ENCODE assay signal across 19 mouse cellular contexts in the genomic region with DNA sequence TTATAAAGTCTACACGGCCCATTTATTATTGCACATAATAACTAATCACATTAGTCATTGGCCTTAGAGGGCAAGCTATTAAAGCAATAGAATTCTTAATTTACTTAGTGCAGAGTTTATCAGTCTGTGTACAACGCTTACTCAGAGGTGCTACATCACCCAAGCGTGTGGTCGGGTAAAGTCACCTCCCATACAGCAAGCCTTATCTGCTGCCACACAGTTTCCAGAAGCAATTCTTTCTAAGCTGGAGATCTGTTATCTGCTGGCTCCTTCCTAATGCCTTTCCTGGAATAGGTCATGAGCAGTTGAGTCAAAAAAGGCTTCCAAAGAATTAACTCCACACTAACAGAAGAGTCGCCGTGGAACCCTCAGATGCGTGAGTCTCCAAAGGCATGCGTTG.
DNase-seq lines count a peak whose midpoint lies in the region; ATAC-seq lines count a peak whose summit lies in the region.
"Had no signal": no experiment of that assay in that cellular context is flagged by ENCODE, and none has a peak within 500 bp of the region (broad histone marks: within the 10 kb centered on the region; RNA-seq: fewer than 3 reads in every experiment).

No protein-coding gene starts in this region.

- no peak overlapping the region for H3K4me2 ChIP-seq in forebrain, embryonic 13.5 days

- H3K9me3 ChIP-seq in forebrain, embryonic 13.5 days (replicated peaks) = no peaks in the 10 kb centered on the region
- H3K9me3 ChIP-seq: midbrain, embryonic 10.5 days had no signal

- 92% methylated on average over 8 of the region's 8 CpGs for WGBS in forebrain, embryonic 13.5 days

- no peak overlapping the region for H3K9ac ChIP-seq in forebrain, embryonic 13.5 days

- no peak overlapping the region for H3K27ac ChIP-seq in forebrain, embryonic 13.5 days
- H3K27ac ChIP-seq: gastrocnemius, adult 2 months; midbrain, embryonic 10.5 days had no signal

- no peak overlapping the region for H3K4me3 ChIP-seq in forebrain, embryonic 13.5 days
- H3K4me3 ChIP-seq: gastrocnemius, adult 2 months; midbrain, embryonic 10.5 days; myocyte had no signal

- ATAC-seq in hematopoietic stem cell, adult 5-6 weeks (replicated peaks in 1 of 2; ENCODE audit: insufficient read depth in 1 of 2, low FRiP score in 2 of 2, low TSS enrichment in 1 of 2, low read depth in 1 of 2, poor library complexity in 2 of 2, severe bottlenecking in 2 of 2) = peak; percentile 38 to 39; a peak in 1 of 4 replicates
- ATAC-seq in megakaryocyte, adult 5-6 weeks (ENCODE audit: poor library complexity, severe bottlenecking) = peak; percentile 30; the same call in 1 of the 2 replicates
- no peak for ATAC-seq in forebrain, embryonic 13.5 days
- ATAC-seq: inflammation-experienced regulatory T-cells, adult 6 months; Patski had no signal

- H3K27me3 ChIP-seq in forebrain, embryonic 13.5 days = no peaks in the 10 kb centered on the region
- H3K27me3 ChIP-seq: Patski had no signal

- peak; percentile 14 to 47 for DNase-seq in spleen, postnatal 36 days (ENCODE audit: low spot score in 2 of 2)
- no peak for DNase-seq in spleen, adult 18-20 months
- DNase-seq in cerebellum, adult 9-11 months = no peak
- DNase-seq in urinary bladder, postnatal 10 days (ENCODE audit: low spot score) = no peak
- DNase-seq: cerebellum, adult 9-10 months; gastrocnemius, adult 2 months; heart, adult 18-20 months; heart, postnatal 4 days; kidney, postnatal 14 days; layer of hippocampus, adult 9-11 months; lung, adult 18-20 months; right cerebral cortex, postnatal 14 days had no signal

- H3K4me1 ChIP-seq in forebrain, embryonic 13.5 days = no peaks in the 10 kb centered on the region
- H3K4me1 ChIP-seq: midbrain, embryonic 10.5 days had no signal

- H3K36me3 ChIP-seq in forebrain, embryonic 13.5 days (ENCODE audit: poor library complexity, severe bottlenecking) = no peaks in the 10 kb centered on the region
- H3K36me3 ChIP-seq: midbrain, embryonic 10.5 days had no signal

Comparison
In these comparisons a context has a peak if more than half of its experiments do, and no peak if none do; other contexts are left out.
1. DNase-seq: peak in spleen, postnatal 36 days (2 of 2); none in spleen, adult 18-20 months (0 of 2), cerebellum, adult 9-11 months (single experiment) and urinary bladder, postnatal 10 days (single experiment).